Comparison of ENCODE assay signal across 1 mouse cellular context in genomic region chr5:31001560-31001959, GRCm38 (mm10).
TF ChIP-seq lines count a peak whose summit lies in the region.

No protein-coding gene starts in this region.

TF ChIP-seq in MEL, 35 proteins besides CTCF, POLR2A, EP300 and RAD21:
- TF ChIP-seq SMC3 (IDR thresholded peaks at IDR 0.05; ENCODE audit: low read depth, low read length) (peak; percentile 39), NRF1 (IDR thresholded peaks at IDR 0.05; ENCODE audit: insufficient read depth, low read depth, low read length, poor library complexity, severe bottlenecking) (no peak)
